8 mouse cellular contexts compared by ENCODE assay signal in genomic region chr2:30807648-30808295, GRCm38 (mm10). TPM values are rescaled to one million over a fixed set of nuclear protein-coding genes. Genes with fewer than 3 reads are reported as not detected.
DNase-seq lines count a peak whose midpoint lies in the region; ATAC-seq and TF ChIP-seq lines count a peak whose summit lies in the region.

Ntmt1 (plus strand) TSS chr2:30807826.

- in situ Hi-C loops in CH12.LX (cut with MboI; ENCODE audit: low pct_ligation_motif_present, low pct_unique_long_range_greater_than_20kb, low sequenced_read_pairs) = no loop called here

- TF ChIP-seq CTCF in CH12.LX (conservative IDR thresholded peaks at IDR 0.05 in 1 of 2, IDR thresholded peaks at IDR 0.05 in 1 of 2; ENCODE audit: low read depth in 2 of 2, low read length in 2 of 2) = no peak

- H3K27me3 ChIP-seq in CH12.LX (replicated peaks) = peaks cover 19% of the 10 kb centered on the region
- no peaks in the 10 kb centered on the region for H3K27me3 ChIP-seq in forebrain, embryonic 11.5 days (ENCODE audit: control insufficient read depth, insufficient read depth, low read length)
- 0 out of 2 replicates have a peak, but pooled peaks cover 2% of the 10 kb centered on the region for H3K27me3 ChIP-seq in heart, embryonic 16.5 days (ENCODE audit: control insufficient read depth, insufficient read depth, low read length)
- peaks cover 39% of the 10 kb centered on the region for H3K27me3 ChIP-seq in liver, embryonic 15.5 days
- H3K27me3 ChIP-seq in neural tube, embryonic 12.5 days (replicated peaks) = peaks cover 4% of the 10 kb centered on the region; the same call in 1 of the 2 replicates

- H3K4me2 ChIP-seq in CH12.LX (ENCODE audit: insufficient read depth, low read depth, poor library complexity, severe bottlenecking) = peak within 1 kb of the TSS; percentile 83
- H3K4me2 ChIP-seq in forebrain, embryonic 11.5 days (ENCODE audit: low read depth, low read length, severe bottlenecking) = peak within 1 kb of the TSS; percentile 95
- peak within 1 kb of the TSS; percentile 91 for H3K4me2 ChIP-seq in heart, embryonic 16.5 days (ENCODE audit: low read depth, low read length)
- peak within 1 kb of the TSS; percentile 96 for H3K4me2 ChIP-seq in liver, embryonic 15.5 days
- H3K4me2 ChIP-seq in neural tube, embryonic 12.5 days (replicated peaks) = peak within 1 kb of the TSS; percentile 86

- H3K4me3 ChIP-seq in CH12.LX (replicated peaks in 1 of 3; ENCODE audit: low read depth in 2 of 3, low read length in 2 of 3, poor library complexity in 1 of 3) = peak within 1 kb of the TSS; percentile 62 to 98 (median 96)
- peak within 1 kb of the TSS; percentile 86 for H3K4me3 ChIP-seq in forebrain, embryonic 11.5 days (ENCODE audit: low read depth, low read length)
- peak within 1 kb of the TSS; percentile 78 for H3K4me3 ChIP-seq in heart, embryonic 16.5 days (ENCODE audit: low read length)
- peak within 1 kb of the TSS; percentile 71 for H3K4me3 ChIP-seq in liver, embryonic 15.5 days (replicated peaks)
- peak within 1 kb of the TSS; percentile 80 for H3K4me3 ChIP-seq in neural tube, embryonic 12.5 days

- TF ChIP-seq POLR2A in CH12.LX (IDR thresholded peaks at IDR 0.05; ENCODE audit: low read depth, low read length) = peak; percentile 97

- DNase-seq in CH12.LX (ENCODE audit: extremely low read depth) = peak; percentile 100
- DNase-seq in c-Kit-positive CD71-positive TER-119-negative erythroid progenitor cells, embryonic 14.5 days (ENCODE audit: low read depth) = peak; percentile 99
- peak; percentile 100 for DNase-seq in forebrain, embryonic 11.5 days (ENCODE audit: low spot score)
- peak; percentile 100 for DNase-seq in kidney, postnatal 36 days
- peak; percentile 99 for DNase-seq in telencephalon, adult 2 months (ENCODE audit: low read depth, low spot score)

- no peak for TF ChIP-seq EP300 in CH12.LX (IDR thresholded peaks at IDR 0.05; ENCODE audit: low read length)

- H3K27ac ChIP-seq in CH12.LX (ENCODE audit: insufficient read depth, low read depth) = 0 out of 2 replicates have a peak within 1 kb of the TSS, but pooled peaks have one; percentile 10
- H3K27ac ChIP-seq in forebrain, embryonic 11.5 days (ENCODE audit: low read depth, low read length) = peak within 1 kb of the TSS; percentile 71
- peak within 1 kb of the TSS; percentile 87 for H3K27ac ChIP-seq in heart, embryonic 16.5 days (ENCODE audit: low read length)
- peak within 1 kb of the TSS; percentile 81 for H3K27ac ChIP-seq in liver, embryonic 15.5 days (replicated peaks)
- peak within 1 kb of the TSS; percentile 50; the same call in 1 of the 2 replicates for H3K27ac ChIP-seq in neural tube, embryonic 12.5 days

- H3K4me1 ChIP-seq in CH12.LX (ENCODE audit: control insufficient read depth in 1 of 2, insufficient read depth in 2 of 2) = peaks cover 2 to 27% of the 10 kb centered on the region in 2 experiments
- H3K4me1 ChIP-seq in forebrain, embryonic 11.5 days (replicated peaks; ENCODE audit: control insufficient read depth, insufficient read depth, low read length) = peaks cover 11% of the 10 kb centered on the region; the same call in 1 of the 2 replicates
- H3K4me1 ChIP-seq in heart, embryonic 16.5 days (ENCODE audit: control insufficient read depth, insufficient read depth, low read length) = peaks cover 17% of the 10 kb centered on the region
- H3K4me1 ChIP-seq in liver, embryonic 15.5 days (replicated peaks) = peaks cover 32% of the 10 kb centered on the region
- peaks cover 26% of the 10 kb centered on the region for H3K4me1 ChIP-seq in neural tube, embryonic 12.5 days

- H3K9ac ChIP-seq in CH12.LX (ENCODE audit: insufficient read depth, low read depth) = peak within 1 kb of the TSS; percentile 75
- H3K9ac ChIP-seq in forebrain, embryonic 11.5 days (ENCODE audit: low read length) = peak within 1 kb of the TSS; percentile 92
- peak within 1 kb of the TSS; percentile 89 for H3K9ac ChIP-seq in heart, embryonic 16.5 days (ENCODE audit: low read length)
- H3K9ac ChIP-seq in liver, embryonic 15.5 days = peak within 1 kb of the TSS; percentile 77
- H3K9ac ChIP-seq in neural tube, embryonic 12.5 days = peak within 1 kb of the TSS; percentile 92

- peak; percentile 98 for ATAC-seq in forebrain, embryonic 11.5 days (replicated peaks; ENCODE audit: low FRiP score)
- peak; percentile 99 for ATAC-seq in heart, embryonic 16.5 days (replicated peaks; ENCODE audit: extremely low read depth, insufficient read depth, low FRiP score)
- ATAC-seq in liver, embryonic 15.5 days (ENCODE audit: insufficient read depth) = peak; percentile 98
- ATAC-seq in neural tube, embryonic 12.5 days (ENCODE audit: low FRiP score, low read depth) = peak; percentile 97

- H3K36me3 ChIP-seq in CH12.LX (replicated peaks in 1 of 2; ENCODE audit: control insufficient read depth in 1 of 2, insufficient read depth in 1 of 2, low read length in 1 of 2) = peaks cover 3 to 29% of the 10 kb centered on the region in 2 experiments
- H3K36me3 ChIP-seq in forebrain, embryonic 11.5 days (ENCODE audit: control insufficient read depth, insufficient read depth, low read length) = no peaks in the 10 kb centered on the region; the same call in 1 of the 2 replicates
- H3K36me3 ChIP-seq in heart, embryonic 16.5 days (ENCODE audit: control insufficient read depth, insufficient read depth) = 0 out of 2 replicates have a peak, but pooled peaks cover 2% of the 10 kb centered on the region
- H3K36me3 ChIP-seq in liver, embryonic 15.5 days (replicated peaks) = peaks cover 8% of the 10 kb centered on the region
- peaks cover 8% of the 10 kb centered on the region; the same call in 1 of the 2 replicates for H3K36me3 ChIP-seq in neural tube, embryonic 12.5 days

- peaks cover 4% of the 10 kb centered on the region for H3K9me3 ChIP-seq in CH12.LX (replicated peaks; ENCODE audit: low read length)
- no peaks in the 10 kb centered on the region for H3K9me3 ChIP-seq in forebrain, embryonic 11.5 days (ENCODE audit: control insufficient read depth, low read length)
- no peaks in the 10 kb centered on the region for H3K9me3 ChIP-seq in heart, embryonic 16.5 days (replicated peaks; ENCODE audit: control insufficient read depth, low read length)
- H3K9me3 ChIP-seq in liver, embryonic 15.5 days (replicated peaks) = no peaks in the 10 kb centered on the region
- no peaks in the 10 kb centered on the region for H3K9me3 ChIP-seq in neural tube, embryonic 12.5 days

- WGBS in forebrain, embryonic 11.5 days = under 1% methylated on average over 36 of the region's 44 CpGs
- under 1% methylated on average over 40 of the region's 44 CpGs for WGBS in heart, embryonic 16.5 days
- WGBS in liver, embryonic 15.5 days (ENCODE audit: insufficient replicate concordance) = under 1% methylated on average over 44 of the region's 44 CpGs
- under 1% methylated on average over 44 of the region's 44 CpGs for WGBS in neural tube, embryonic 12.5 days

- peaks cover 43% of the 10 kb centered on the region for H3K79me2 ChIP-seq in CH12.LX (replicated peaks; ENCODE audit: control insufficient read depth, extremely low read depth, insufficient read depth, poor library complexity, severe bottlenecking)

- dilution Hi-C loops in CH12.LX (cut with MboI; ENCODE audit: extremely low pct_ligation_motif_present, extremely low pct_unique_long_range_greater_than_20kb, low sequenced_read_pairs) = no loop called here

- no peak for TF ChIP-seq RAD21 in CH12.LX (IDR thresholded peaks at IDR 0.05; ENCODE audit: low read depth, low read length)

TF ChIP-seq in CH12.LX, 34 proteins besides CTCF, POLR2A, EP300 and RAD21 (continues in another document):
- TF ChIP-seq JUN (IDR thresholded peaks at IDR 0.05; ENCODE audit: insufficient read depth, low read depth, low read length) (no peak), MXI1 (IDR thresholded peaks at IDR 0.05; ENCODE audit: low read depth, low read length) (peak; percentile 97), MAX (IDR thresholded peaks at IDR 0.05; ENCODE audit: low read length) (peak; percentile 92), TCF12 (IDR thresholded peaks at IDR 0.05; ENCODE audit: low read depth, low read length) (peak; percentile 84), MAFK (IDR thresholded peaks at IDR 0.05; ENCODE audit: insufficient replicate concordance, low read length) (no peak), MAZ (IDR thresholded peaks at IDR 0.05; ENCODE audit: low read depth, low read length) (peak; percentile 76; the same call in 1 of the 2 replicates), MYC (IDR thresholded peaks at IDR 0.05; ENCODE audit: low read depth, low read length) (peak; percentile 88), ZKSCAN1 (IDR thresholded peaks at IDR 0.05; ENCODE audit: borderline replicate concordance, low read depth, low read length) (no peak), BHLHE40 (IDR thresholded peaks at IDR 0.05; ENCODE audit: low read depth, low read length) (0 out of 2 replicates have a peak, but pooled peaks have one; percentile 44), ZMIZ1 (IDR thresholded peaks at IDR 0.05; ENCODE audit: low read depth, low read length) (peak; percentile 79; the same call in 1 of the 2 replicates), GABPA (IDR thresholded peaks at IDR 0.05; ENCODE audit: insufficient replicate concordance, low read depth, low read length) (no peak), HCFC1 (IDR thresholded peaks at IDR 0.05; ENCODE audit: low read depth, low read length) (peak; percentile 55; the same call in 1 of the 2 replicates), NRF1 (IDR thresholded peaks at IDR 0.05; ENCODE audit: low read depth, low read length) (0 out of 2 replicates have a peak, but pooled peaks have one; percentile 46), POLR2AphosphoS2 (IDR thresholded peaks at IDR 0.05; ENCODE audit: low read depth, low read length) (peak; percentile 90), KAT2A (IDR thresholded peaks at IDR 0.05; ENCODE audit: insufficient replicate concordance, low read length) (0 out of 2 replicates have a peak, but pooled peaks have one; percentile 43), E2F4 (IDR thresholded peaks at IDR 0.05; ENCODE audit: insufficient replicate concordance, low read depth, low read length) (no peak), NELFE (IDR thresholded peaks at IDR 0.05; ENCODE audit: low read depth, low read length) (peak; percentile 90), TBP (conservative IDR thresholded peaks at IDR 0.05; ENCODE audit: low read depth, low read length) (peak; percentile 84), IRF4 (IDR thresholded peaks at IDR 0.05; ENCODE audit: low read depth, low read length) (0 out of 2 replicates have a peak, but pooled peaks have one; percentile 19), MEF2A (IDR thresholded peaks at IDR 0.05; ENCODE audit: borderline replicate concordance, low read depth, low read length) (no peak)

RNA-seq across cellular contexts. Expression of gene Ntmt1, which starts in this region (rescaled TPM):
- total RNA-seq in CH12.LX (2012; rRNA removed) (66.1 and 71.4 TPM in 2 replicates), CH12.LX (2014; rRNA removed) (50.4 and 51.4 TPM in 2 replicates)
- polyA plus RNA-seq in CH12.LX (2012; ENCODE audit: insufficient read length, low read depth) = 43.3 and 47.9 TPM in 2 replicates
- polyA plus RNA-seq in forebrain, embryonic 11.5 days (2014; fragmentation: Nextera tagmentation; extraction: Ambion mirVana) = 102 and 118 TPM in 2 replicates
- polyA plus RNA-seq in heart, embryonic 16.5 days (2015; fragmentation: Nextera tagmentation; extraction: Ambion mirVana) = 90.0 and 90.4 TPM in 2 replicates
- 26.0 and 27.5 TPM in 2 replicates for polyA plus RNA-seq in liver, embryonic 15.5 days (2015; fragmentation: Nextera tagmentation; extraction: Ambion mirVana)
- polyA plus RNA-seq in neural tube, embryonic 12.5 days (2016; fragmentation: Nextera tagmentation; extraction: Ambion mirVana) = 111 and 119 TPM in 2 replicates

Comparison
In these comparisons a context has a peak if more than half of its experiments do, and no peak if none do; other contexts are left out.
1. Peak in every context shown above with its lines: DNase-seq, ATAC-seq, H3K4me3 ChIP-seq and H3K27ac ChIP-seq.
2. H3K27ac ChIP-seq: peak in every context shown above with its lines; median percentile 87 in heart, embryonic 16.5 days; 81 in liver, embryonic 15.5 days; 71 in forebrain, embryonic 11.5 days; 50 in neural tube, embryonic 12.5 days; 10 in CH12.LX.